Mouse (Mus musculus) hindbrain, postnatal 0 days (tissue): Measurements from ENCODE around the gene Ttll10. TPM values are rescaled to one million over a fixed set of nuclear protein-coding genes. Genes with fewer than 3 reads are reported as not detected.

Source experiments
- ATAC-seq: fragments of 200-750 bp; cut with Nextera tagmentation; 2 replicates; pipeline ENCODE4 v1.8.0; 2017; ENCODE audit warnings: mild to moderate bottlenecking, moderate TSS enrichment, moderate library complexity
- DNase-seq: peaks from one replicate; pipeline ENCODE4 v3.0.0-alpha.2; 2015; ENCODE audit warnings: low spot score
- H3K27ac ChIP-seq: fragments of 300-500 bp; sonication (generic); 2 replicates; pipeline ENCODE4 v1.5.1; 2014; ENCODE audit warnings: mild to moderate bottlenecking
- H3K27me3 ChIP-seq: fragments of 300-500 bp; sonication (generic); 2 replicates; pipeline ENCODE4 v1.6.1; 2014; ENCODE audit warnings: low read length, mixed read lengths; ENCODE audit not compliant: insufficient read depth
- H3K36me3 ChIP-seq: fragments of 300-500 bp; sonication (generic); 2 replicates; pipeline ENCODE4 v1.6.1; 2014; ENCODE audit warnings: low read length, mixed read lengths; ENCODE audit not compliant: insufficient read depth
- H3K4me1 ChIP-seq: fragments of 300-500 bp; sonication (generic); 2 replicates; pipeline ENCODE4 v1.6.1; 2014; ENCODE audit warnings: antibody characterized with exemption, low read length, mixed read lengths; ENCODE audit not compliant: insufficient read depth
- H3K4me2 ChIP-seq: fragments of 300-500 bp; sonication (generic); 2 replicates; pipeline ENCODE4 v1.6.1; 2014; ENCODE audit warnings: low read depth, mild to moderate bottlenecking, low read length, moderate library complexity, mixed read lengths
- H3K4me3 ChIP-seq: fragments of 300-500 bp; sonication (generic); 2 replicates; pipeline ENCODE4 v1.5.1; 2014; ENCODE audit warnings: low read length
- H3K9ac ChIP-seq: fragments of 300-500 bp; sonication (generic); replicated peaks from 2 replicates; pipeline ENCODE4 v1.6.1; 2014; ENCODE audit warnings: mild to moderate bottlenecking, low read length, moderate library complexity, mixed read lengths
- H3K9me3 ChIP-seq: fragments of 300-500 bp; sonication (generic); 2 replicates; pipeline ENCODE4 v1.6.1; 2016; ENCODE audit warnings: low read length, mixed read lengths
- CTCF ChIP-seq: IDR thresholded peaks from 2 replicates; pipeline ENCODE4 v1.5.1; 2016; ENCODE audit warnings: antibody characterized with exemption, control low read depth, low read depth
- WGBS: fragments of 180-500 bp; shearing (Covaris S2); extraction: QIAGEN DNeasy Blood & Tissue Kit; methylation state at CpG from one replicate; pipeline ENCODE4 v1.1.7; 2014; 5-methylcytosine and 5-hydroxymethylcytosine counted together
- polyA plus RNA-seq: library from polyadenylated mRNA; unstranded; fragments of >200 nt; fragmentation: Nextera tagmentation; extraction: Ambion mirVana; gene quantifications from 2 replicates; pipeline ENCODE4 v1.2.1, GENCODE M21; 2015
- total RNA-seq: library from RNA; depleted of rRNA; stranded (reverse); fragments of >200 nt; gene quantifications from 2 replicates; pipeline ENCODE4 v1.2.3, GENCODE M21; 2014; rRNA removed

Gene Ttll10
- total RNA-seq (0.26 TPM in 1 of 2 replicates, not detected in the other), polyA plus RNA-seq (0.08 TPM in 1 of 2 replicates, not detected in the other)

- ATAC-seq (no peak), DNase-seq (no peak)
- Histone ChIP-seq H3K27me3 (no peaks in the 10 kb centered on the region), H3K4me1 (no peaks in the 10 kb centered on the region), H3K4me2 (no peak within 1 kb of the TSS), H3K9me3 (no peaks in the 10 kb centered on the region), H3K4me3 (no peak within 1 kb of the TSS), H3K27ac (no peak within 1 kb of the TSS), H3K36me3 (no peaks in the 10 kb centered on the region), H3K9ac (no peak within 1 kb of the TSS)
- 53% methylated on average over 5 of the region's 5 CpGs for WGBS
- TF ChIP-seq CTCF, result no peak
These were observed at the start of gene Ttll10 for GRCm38 (mm10) chr4:156059261-156059660. TSS of gene Ttll10 (minus strand) at chr4:156059414.

- H3K27me3 ChIP-seq, result no peaks in the 10 kb centered on the region
- WGBS, result 79% methylated on average over 4 of the region's 4 CpGs
- H3K27ac ChIP-seq, result no peak overlapping the region
- no peak for TF ChIP-seq CTCF
- ATAC-seq (no peak), DNase-seq (no peak)
- H3K9me3 ChIP-seq, result no peaks in the 10 kb centered on the region
- H3K4me2 ChIP-seq, result no peak overlapping the region
- H3K4me3 ChIP-seq, result no peak overlapping the region
- no peaks in the 10 kb centered on the region for H3K36me3 ChIP-seq
- H3K9ac ChIP-seq, result no peak overlapping the region
- no peaks in the 10 kb centered on the region for H3K4me1 ChIP-seq
These were observed 44.1 kb upstream of the Ttll10 start for GRCm38 (mm10) chr4:156103342-156103741.

- H3K4me2 ChIP-seq, result no peak overlapping the region
- DNase-seq, result peak; percentile 34
These were observed 42.3 kb upstream of the Ttll10 start for GRCm38 (mm10) chr4:156101481-156101903.

GRCm38 (mm10) chr4:156100501-156100900 lies 41.3 kb upstream of the Ttll10 start:
- no peak for ATAC-seq
- no peak overlapping the region for H3K9ac ChIP-seq
- H3K4me2 ChIP-seq, result no peak overlapping the region
- WGBS, result 89% methylated on average over 5 of the region's 5 CpGs
- no peak overlapping the region for H3K27ac ChIP-seq
- H3K4me1 ChIP-seq, result no peaks in the 10 kb centered on the region
- no peak for DNase-seq
- H3K36me3 ChIP-seq, result no peaks in the 10 kb centered on the region
- no peak for TF ChIP-seq CTCF
- H3K4me3 ChIP-seq, result no peak overlapping the region
- H3K27me3 ChIP-seq, result no peaks in the 10 kb centered on the region
- no peaks in the 10 kb centered on the region for H3K9me3 ChIP-seq

More at GRCm38 (mm10) chr4:156101481-156101903, 42.3 kb upstream of the Ttll10 start:
- H3K9me3 ChIP-seq, result no peaks in the 10 kb centered on the region
- no peaks in the 10 kb centered on the region for H3K4me1 ChIP-seq
- no peaks in the 10 kb centered on the region for H3K36me3 ChIP-seq
- no peak overlapping the region for H3K9ac ChIP-seq
- H3K4me3 ChIP-seq, result no peak overlapping the region
- no peak overlapping the region for H3K27ac ChIP-seq
- no peak for ATAC-seq
- WGBS, result 56% methylated on average over 3 of the region's 3 CpGs
- H3K27me3 ChIP-seq, result no peaks in the 10 kb centered on the region
- peak; percentile 40; the same call in 1 of the 2 replicates for TF ChIP-seq CTCF

- no peak overlapping the region for H3K4me3 ChIP-seq
- H3K27ac ChIP-seq, result no peak overlapping the region
- H3K9ac ChIP-seq, result no peak overlapping the region
- H3K36me3 ChIP-seq, result no peaks in the 10 kb centered on the region
- 68% methylated on average over 6 of the region's 6 CpGs for WGBS
- no peak overlapping the region for H3K4me2 ChIP-seq
- no peak for TF ChIP-seq CTCF
- DNase-seq, result no peak
- no peaks in the 10 kb centered on the region for H3K4me1 ChIP-seq
- no peaks in the 10 kb centered on the region for H3K27me3 ChIP-seq
- no peaks in the 10 kb centered on the region for H3K9me3 ChIP-seq
- ATAC-seq, result no peak
These were observed 40.2 kb upstream of the Ttll10 start for GRCm38 (mm10) chr4:156099427-156099826.

- no peak overlapping the region for H3K4me2 ChIP-seq
- H3K4me3 ChIP-seq, result no peak overlapping the region
- WGBS, result 67% methylated on average over 9 of the region's 9 CpGs
- no peaks in the 10 kb centered on the region for H3K4me1 ChIP-seq
- H3K27ac ChIP-seq, result no peak overlapping the region
- ATAC-seq (no peak), DNase-seq (no peak)
- no peaks in the 10 kb centered on the region for H3K9me3 ChIP-seq
- no peaks in the 10 kb centered on the region for H3K27me3 ChIP-seq
- TF ChIP-seq CTCF, result no peak
- H3K9ac ChIP-seq, result no peak overlapping the region
- no peaks in the 10 kb centered on the region for H3K36me3 ChIP-seq
These were observed 38.7 kb upstream of the Ttll10 start for GRCm38 (mm10) chr4:156097770-156098366.

- Histone ChIP-seq H3K4me3 (no peak overlapping the region), H3K4me1 (no peaks in the 10 kb centered on the region), H3K27me3 (no peaks in the 10 kb centered on the region), H3K36me3 (no peaks in the 10 kb centered on the region), H3K9ac (no peak overlapping the region), H3K4me2 (no peak overlapping the region), H3K9me3 (no peaks in the 10 kb centered on the region), H3K27ac (no peak overlapping the region)
- no peak for TF ChIP-seq CTCF
- ATAC-seq, result no peak
- 98% methylated on average over 1 of the region's 1 CpGs for WGBS
- no peak for DNase-seq
These were observed 37.0 kb upstream of the Ttll10 start for GRCm38 (mm10) chr4:156096191-156096590.
